Mouse (Mus musculus) Muller cell, postnatal 12 days (primary cell): Measurements from ENCODE around the gene B3gnt2.
"Not testable (repeated sequence)": the region's sequence is repeated elsewhere in the genome, so short reads cannot be mapped to it uniquely, and the experiment has no call there.

Experiments used
- DNase-seq: peaks from one replicate; pipeline ENCODE4 v3.0.0-alpha.2; 2015; ENCODE audit errors: inconsistent ontology term

The B3gnt2 gene

DNA sequence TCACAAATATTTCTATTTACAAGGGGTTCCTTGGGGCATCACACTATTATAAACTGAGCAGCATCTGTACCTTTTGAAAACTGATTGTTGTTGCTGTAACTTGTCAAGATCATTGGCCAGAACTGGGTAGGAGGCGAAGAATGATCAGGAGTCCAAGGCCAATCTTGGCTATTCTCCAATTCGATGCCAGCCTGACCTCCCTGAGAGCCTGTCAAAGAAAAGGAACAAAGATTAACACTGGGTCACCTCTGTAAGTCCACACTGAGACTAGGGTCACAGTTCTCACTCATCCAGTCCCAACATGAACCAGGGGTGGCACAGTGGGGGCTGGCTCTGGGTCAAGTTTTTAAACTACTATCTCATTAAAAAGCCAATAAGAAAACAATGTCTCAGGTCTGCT is 85.9 kb downstream of the B3gnt2 start:
- DNase-seq, result no peak

DNA sequence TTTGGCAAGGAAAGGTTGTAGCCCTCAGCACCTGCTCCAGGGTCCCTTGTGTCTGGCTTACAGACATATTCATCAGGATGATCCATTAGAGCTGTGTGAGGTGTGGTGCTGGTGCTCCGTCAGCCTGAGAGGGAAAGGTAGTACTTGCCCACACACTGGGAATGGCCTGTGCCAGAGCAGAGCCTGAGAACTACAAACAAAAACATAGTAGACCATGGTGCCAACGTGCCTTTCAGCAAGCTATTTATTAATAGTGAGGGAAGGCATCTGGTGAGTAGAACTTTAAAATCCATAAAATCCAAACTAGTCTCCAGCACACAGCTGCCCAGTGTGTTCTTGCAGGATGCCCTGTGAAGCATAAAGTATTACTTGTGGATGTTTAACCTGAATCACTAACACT is 94.5 kb downstream of the B3gnt2 start:
- no peak for DNase-seq

DNA sequence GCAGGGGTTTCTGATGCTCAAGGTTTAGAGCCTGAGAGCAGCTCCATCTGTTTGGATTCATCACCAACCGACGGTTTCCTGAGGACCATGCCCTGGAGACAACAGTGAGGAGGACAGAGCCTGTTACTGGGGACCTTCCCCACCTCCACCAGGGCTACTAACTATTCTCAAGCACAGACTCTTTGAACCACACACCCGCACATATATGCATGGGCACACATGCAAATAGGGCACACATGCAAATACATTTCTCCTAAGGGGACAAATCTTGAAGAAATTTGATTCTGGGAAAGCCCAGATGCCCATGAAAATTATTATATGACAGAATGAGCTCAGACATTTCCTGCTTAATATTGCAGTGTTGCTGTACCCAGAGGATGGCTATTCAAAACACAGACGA is 95.3 kb downstream of the B3gnt2 start:
- DNase-seq, result no peak

DNA sequence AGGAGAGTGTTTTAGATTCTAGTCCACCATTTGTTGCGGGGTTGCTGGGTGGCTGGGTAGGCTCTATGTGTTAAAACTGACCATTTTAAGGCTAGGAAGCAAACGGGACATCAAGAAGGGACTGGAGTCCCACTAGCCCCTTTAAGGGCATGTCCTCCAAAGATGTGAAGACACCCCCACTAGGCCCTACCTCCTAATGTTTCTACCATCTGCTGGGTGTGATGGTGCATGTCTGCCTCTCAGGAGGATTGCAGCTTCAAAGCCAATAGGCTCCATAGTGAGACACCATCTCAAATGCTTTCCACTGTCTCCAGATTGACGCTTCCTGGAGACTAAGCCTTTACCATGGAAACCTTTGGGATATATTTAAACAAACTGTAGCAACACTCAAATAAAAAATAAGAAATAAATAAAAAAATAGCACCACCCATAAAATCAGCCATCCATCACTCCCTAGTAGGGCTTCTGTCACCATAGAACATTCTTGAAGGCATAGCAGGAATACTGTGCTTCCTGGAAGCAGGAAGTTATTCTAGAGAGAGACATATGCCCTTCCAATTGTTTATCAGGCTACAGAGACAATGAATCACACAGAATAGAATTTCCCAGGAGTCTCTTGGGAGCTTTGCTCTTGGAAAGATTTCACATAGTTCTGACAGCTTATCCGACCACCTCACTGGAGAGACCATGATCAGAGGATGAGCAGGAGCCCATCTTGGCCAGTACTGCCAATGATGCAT is 97.0 kb downstream of the B3gnt2 start:
- DNase-seq, result peak; percentile 51

DNA sequence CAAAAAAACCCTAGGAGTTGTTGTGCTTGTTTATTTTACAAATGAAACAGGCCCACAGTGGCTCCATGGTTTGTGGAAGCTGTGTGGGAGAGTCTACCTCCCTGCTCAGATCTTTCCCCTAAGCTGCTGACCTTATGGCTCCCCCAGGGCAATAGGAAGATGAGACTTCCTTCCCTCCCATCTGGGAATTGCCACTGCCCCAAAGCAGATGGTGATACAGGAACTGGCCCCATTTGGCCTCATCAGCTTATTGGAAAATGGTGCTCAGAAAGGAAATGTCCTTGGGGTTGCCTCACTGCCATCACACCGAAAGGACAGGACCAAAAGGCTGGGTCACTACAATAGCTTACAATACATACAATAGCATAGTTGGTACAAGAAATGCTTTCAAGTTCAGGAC is 97.7 kb downstream of the B3gnt2 start:
- no peak for DNase-seq

DNA sequence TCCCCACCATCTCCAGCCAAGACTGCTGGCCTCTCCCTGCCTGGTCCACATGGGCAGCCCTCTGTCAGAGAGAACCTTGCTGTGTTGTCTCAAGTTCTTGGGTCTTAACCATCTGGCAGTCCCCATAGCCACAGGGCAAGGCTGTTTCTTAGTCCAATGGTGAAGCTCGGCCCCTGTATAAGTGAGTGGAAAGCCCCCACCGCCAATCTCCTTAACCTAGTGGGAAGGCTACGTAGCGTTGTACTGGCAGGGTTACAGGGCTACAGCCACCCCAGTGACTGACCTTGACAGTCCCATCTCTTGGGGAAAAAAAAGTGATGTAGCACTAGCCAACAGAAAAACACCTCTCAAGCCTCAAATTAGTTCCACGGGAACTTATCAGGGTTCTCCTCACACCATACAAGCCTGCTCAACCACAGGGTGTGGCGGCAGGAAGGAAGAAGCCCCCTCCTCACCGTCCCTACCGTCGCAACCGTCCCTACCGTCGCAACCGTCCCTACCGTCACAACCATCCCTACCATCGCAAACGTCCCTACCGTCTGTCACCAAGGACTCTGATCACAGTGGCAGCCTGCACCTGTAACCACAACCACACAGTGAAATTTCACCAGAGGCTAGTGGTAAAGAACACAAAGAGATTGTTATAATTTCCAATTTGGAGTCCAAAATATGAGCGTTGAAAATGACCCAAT is 98.4 kb downstream of the B3gnt2 start:
- no peak for DNase-seq

DNA sequence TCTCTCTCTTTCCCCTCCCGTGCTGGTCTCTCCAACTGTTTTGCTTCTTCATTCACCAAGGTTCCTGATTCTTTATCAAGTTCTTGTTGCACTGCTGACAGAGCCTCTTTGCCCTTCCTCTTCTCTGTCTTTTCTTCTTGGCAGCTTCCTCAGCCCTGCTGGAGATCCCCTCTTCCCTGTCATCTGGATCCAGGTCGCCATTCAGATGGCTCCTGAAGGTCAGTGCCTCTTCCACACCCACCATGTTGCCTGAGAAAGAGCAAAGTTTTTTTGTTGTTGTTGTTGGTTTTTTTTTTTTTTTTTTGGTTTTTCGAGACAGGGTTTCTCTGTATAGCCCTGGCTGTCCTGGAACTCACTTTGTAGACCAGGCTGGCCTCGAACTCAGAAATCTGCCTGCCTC is 101.0 kb downstream of the B3gnt2 start:
- no peak for DNase-seq

DNA sequence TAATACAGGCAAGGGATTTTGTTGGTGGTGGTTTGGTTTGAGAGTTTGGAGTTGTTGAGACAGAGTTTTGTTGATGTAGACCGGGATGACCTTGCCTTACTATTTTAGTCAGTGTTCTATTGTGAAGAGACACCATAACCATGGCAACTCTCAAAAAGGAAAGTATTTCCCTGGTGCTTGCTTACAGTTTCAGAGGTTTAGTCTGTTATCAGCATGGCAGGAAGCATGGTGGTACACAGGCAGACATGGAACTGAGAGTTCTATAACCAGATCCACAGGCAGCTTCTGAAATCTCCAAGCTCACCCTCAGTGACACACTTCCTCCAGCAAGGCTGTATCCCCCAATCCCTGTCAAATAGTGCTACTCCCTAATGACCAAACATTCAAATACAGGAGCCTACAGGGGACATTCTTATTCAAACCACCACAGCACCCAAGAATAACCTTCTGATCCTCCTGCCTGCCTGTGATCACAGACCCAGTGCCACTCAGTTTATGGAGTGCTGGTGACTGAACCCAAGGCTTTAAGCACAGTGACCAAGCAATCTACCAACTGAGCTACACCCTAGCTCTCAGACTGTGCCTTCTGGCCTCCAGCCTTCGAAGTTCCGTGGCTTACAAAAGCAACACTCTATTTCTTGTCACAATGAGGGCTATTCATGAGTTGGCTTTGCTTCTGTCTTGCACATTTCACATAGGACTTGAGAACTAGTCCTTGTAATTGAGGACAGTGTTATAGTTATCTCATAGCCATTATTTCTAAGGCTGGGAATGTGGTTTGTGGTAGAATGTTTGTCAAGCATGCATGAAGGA is 104.4 kb downstream of the B3gnt2 start:
- peak; percentile 40 for DNase-seq

DNA sequence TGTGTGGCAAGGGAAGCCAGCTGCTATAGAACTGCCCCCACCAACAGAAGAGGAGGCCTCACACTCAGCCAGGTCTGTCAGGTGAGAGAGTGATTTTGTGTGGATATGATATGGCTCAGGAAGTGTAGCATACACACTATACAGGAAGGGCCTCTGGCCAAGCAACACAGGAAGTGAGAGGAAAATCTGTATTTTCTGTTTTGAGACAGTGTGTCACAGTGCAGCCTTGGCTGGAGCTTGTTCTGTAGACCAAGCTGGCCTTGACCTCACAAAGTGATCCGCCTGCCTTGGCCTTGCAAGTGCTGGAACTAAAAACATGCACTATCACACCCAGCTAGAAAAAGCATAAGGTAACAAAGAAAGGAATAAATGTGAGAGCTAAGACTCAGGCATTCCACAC is 105.6 kb downstream of the B3gnt2 start:
- no peak for DNase-seq

DNA sequence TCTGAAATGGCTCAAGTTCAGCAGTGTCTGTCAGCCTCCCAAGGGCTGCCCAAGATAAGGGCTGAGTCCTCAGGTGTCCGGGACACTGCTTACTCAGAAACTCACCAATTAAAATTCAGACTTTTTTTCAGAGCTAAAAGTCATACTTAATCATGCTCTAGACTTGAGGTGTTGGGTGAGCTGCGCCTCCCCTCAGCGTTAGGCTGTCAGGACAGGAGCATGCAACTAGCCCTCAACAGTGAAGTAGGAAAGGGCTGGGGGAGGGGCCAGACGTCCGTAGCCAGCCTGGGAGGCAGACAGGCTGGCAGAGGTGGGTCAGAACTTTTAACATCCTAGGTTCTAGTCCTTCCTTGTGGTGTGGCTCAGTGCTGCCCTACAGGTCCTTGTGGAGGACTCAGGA is 108.2 kb downstream of the B3gnt2 start:
- no peak for DNase-seq

DNA sequence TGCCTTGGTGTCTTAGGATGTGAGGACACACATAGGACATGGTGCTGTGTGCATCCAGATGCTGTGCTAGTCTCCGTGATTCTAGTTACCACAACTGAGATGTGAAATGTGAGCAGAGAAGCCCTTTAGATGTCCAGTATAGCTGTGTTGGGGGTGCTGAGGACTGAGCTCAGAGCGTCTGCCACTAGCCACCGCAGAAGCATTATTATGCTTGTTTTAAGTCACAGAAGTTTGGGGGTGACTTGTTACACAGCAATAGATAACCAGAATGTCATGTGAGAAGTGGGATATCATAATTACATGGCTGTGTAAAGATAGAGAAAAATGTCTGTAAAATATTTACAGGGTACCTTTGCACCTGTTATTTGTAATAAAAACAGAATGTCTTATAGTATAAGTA is 109.2 kb downstream of the B3gnt2 start:
- no peak for DNase-seq

DNA sequence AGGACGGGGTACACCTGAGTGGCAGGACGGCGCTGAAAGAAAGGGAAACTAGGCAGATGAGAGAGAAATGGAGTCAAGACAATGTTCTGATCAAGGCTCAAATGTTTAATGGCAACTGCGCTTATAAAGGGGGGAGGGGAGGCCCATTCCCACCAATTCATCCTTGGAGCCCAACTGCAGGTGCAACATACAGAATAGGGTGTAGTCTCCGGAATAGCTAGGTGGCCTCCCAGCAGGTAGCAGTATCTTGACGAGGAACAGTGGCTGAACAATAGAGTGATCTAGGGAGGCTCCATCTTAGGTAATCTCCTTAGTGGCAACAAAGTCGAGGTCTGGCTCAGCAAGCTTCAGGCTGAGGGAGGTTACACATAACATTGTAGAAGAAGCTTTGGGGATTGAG is 113.4 kb downstream of the B3gnt2 start:
- DNase-seq, result no peak

DNA sequence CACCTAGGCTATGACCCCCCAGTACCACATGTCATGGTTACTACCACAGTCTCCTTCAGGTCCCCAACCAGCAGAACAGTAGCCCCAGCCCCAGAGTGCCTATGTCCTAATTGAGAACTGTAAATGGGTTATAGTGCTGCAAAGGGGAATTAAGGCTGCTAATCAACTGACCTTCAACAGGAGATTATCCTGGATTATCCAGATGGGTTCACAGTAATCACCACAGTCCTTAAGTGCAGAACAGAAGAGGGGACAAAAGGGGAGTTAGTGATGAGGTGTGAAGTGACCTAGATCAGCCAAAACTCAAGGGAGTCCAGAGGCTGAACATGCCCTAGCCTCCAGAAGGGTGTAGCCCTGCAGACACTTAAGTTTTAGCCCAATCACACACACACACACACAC is 115.4 kb downstream of the B3gnt2 start:
- DNase-seq, result no peak

DNA sequence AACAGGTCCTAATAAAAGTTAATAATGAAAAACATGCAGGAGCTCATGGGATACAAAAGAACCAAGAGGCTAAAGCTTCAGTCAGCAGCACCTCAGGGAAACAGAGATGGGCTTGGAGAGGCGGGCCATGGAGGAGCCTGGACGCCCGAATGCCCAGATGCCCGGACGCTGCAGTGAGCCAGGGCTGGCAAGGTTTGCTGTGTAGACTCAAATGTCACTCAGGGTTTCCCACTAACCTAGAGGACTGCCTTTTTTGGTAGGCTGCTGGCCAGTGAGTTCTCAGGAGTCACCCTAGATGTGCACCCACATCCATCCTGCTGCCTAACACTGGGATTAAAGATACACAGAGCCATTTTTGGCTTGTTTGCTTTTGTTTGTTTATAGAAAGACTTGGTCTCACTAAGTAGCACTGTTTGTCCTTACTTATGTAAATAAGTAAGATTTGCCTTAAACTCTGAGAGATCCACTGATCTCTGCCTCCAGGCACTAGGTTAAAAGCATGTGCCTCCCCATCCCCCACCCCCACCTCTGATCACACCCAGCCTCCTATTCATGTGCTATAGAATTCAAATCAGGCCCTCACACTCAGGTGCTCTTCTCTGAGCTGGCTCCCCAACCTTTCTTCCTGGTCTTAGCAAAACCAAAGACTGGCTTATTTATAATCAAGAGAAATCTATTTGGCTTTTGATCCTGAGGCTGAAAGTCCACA is 117.0 kb downstream of the B3gnt2 start:
- no peak for DNase-seq

DNA sequence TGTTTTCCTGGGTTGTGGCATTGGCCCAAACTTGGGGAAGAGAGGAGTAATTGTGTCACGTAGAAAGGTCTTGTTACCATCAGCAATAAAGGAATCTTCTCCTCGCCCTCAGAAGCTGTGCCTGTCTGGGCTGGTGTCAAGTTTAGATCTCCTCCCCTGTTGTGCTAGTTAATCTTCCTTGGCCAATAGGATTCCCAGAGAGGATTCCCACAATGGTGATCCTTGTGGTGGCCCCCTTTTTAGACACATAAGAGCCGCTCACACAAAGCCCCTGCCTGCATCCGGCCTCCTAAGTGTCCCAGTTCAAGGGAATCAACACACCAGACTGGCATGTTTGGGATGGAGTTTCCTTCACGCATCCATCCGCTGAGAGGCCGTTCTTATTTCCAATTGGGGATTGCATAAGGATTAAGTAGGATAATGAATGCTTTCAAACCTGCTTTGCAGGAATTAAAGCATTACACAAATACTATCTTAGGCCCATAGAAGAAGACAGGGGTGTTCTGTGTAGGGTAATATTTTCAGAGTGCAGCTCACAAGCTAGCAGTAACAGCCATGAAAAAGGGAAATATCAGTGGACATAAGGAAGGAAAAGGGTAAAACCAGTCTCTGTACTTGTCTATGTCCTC is 118.6 kb downstream of the B3gnt2 start:
- DNase-seq, result peak; percentile 7

DNA sequence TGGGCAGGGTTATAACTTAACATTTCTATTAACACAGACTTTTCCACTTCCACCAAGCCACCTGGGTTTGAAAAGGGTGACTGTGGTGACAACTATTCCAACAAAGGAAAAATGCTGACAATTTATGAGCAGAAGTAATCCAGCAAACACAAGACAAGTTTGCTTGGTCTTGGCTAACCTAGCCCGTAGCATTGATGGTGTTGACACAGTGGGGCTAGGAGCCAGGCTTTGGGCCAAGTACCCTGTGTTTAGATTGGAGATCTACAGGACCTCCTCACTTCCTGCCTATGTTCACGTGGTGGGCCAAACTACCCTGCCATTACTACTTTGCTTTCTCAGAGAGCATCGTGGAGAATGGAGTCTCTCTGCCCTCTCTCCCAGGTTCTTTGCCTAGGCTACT is 119.3 kb downstream of the B3gnt2 start:
- no peak for DNase-seq

DNA sequence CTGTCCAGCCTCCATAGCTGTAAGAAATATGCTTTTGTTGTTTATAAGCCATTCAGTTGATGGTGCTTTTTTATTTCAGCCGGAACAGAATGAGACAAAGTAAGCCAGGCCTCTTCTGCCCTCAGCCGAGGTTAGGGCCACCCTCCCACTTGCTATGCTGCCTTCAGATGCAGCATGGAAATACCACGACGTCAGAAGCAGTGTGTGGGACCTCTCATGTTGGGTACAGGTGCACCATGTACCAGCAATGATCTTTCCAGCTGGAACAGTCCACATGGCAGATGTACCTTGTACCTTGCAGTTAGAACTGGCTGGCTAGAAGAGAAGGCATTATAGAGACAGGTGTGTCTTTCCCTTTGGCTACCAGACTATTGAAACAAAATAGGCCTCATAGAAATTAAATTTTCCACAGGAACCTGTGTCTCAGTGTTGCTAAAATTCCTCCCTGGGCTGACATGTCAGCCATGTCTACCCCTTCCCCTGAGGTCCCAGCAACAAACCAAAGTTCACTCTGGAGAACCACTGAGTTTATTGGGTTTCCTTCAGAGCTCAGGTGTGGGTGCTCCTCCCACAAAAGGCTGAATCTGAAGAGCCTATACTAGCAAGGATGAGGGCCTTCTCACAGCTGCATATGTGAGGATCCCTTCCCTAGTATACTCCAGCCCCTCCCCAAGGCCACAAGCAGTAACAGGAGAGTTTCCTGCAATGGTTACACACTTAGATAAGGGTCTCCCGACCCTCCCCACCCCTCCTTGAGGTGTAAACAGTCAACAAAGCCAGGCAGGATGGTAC is 121.1 kb downstream of the B3gnt2 start:
- DNase-seq, result no peak

DNA sequence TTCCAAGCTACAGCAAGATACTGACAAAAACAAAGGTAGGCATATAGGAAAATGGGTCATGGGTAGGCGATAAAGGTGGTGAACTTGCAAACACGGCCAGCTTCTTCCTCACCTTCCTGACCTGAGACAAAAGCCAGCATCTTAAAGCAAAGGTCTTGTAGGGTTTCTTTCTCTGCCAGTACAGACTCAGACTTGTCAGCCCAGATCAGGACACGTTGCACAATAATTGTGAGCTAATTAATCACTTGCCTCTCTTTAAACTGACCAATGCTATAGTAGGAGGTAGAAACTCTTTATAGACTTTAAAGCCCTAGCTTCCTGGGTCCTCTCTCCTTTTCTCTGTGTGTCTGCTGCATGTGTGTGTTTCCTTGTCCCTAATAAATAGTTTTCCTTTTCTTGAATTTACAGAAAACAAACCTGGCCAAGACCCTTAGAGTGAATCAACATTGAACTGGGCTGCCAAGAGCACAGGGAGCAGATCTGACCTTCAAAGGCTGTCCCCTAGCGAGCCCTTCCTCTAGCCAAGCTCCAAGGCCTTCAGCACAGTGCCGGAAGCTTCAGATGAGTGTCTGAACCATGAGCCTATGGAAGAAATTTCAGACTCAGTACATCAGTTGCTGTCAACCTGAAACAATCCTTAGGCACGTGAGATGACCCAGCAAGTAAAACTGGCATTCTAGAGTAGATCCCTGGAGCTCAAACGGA is 124.1 kb downstream of the B3gnt2 start:
- no peak for DNase-seq

DNA sequence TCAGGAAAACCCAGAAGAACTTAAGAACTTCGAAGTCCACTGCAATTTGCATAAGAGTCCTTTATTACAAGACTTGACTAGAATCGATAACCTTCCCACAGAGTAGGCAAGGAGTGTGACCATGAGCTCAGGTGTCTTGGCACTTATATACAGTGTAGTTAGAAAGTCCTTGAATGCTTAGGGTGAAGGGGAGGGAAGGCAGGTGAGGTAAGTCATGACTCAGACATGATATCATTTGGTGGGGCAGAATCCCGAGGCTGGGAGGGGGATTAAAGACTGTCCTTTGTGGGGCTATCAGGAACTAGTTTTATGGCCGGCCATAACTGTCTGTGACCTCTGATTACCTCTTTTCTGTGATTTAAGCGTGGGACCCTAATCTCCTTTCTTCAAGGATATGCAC is 125.6 kb downstream of the B3gnt2 start:
- not testable (repeated sequence) for DNase-seq

DNA sequence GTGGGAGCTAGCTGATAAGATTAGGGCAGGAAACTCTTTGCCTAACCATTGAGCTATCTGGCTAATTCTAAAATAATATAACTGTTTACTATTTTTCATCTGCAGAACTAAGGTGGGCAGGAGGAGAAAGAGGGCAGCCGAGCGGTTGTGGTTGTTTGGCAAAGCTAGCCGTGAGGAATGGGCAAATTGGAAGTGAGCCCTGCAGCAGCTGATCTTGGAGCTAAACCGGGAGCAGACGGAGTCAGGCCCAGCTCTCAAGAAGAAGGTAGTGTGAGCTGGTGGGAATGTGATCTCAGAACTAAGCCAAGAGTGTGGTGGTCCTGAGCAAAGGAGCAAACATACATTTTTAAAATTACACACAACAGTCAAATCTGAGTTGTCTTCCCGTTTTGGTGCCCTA is 126.8 kb downstream of the B3gnt2 start:
- DNase-seq, result no peak
